Mouse (Mus musculus): ENCODE measurements at regions not wholly inside any gene's neighbourhood (a gene's known extent, or its start where the extent isn't known, plus 50 kb on each side); places are given as distances from the start of the nearest gene placed in this dataset.

DNA sequence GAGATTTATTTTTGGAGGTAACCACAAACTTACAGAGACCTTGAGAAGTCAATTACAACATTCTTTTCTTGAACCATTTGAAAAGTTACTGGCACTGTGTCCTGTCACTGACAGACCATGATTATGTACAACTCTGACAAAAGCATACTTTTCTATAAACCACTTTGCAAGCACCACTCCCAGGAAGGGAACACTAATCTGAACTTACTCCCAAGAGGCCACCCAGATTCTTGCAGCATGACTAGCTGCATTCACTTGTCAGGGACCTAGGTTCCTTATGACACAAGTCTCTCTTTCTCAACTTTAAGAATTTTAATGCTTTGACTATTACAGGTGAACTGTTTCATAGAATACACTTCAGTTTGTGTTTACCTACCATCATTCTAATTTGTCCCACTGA, 248.3 kb downstream of the 1190002N15Rik start:
- no peak for TF ChIP-seq POLR2A (IDR thresholded peaks at IDR 0.05; ENCODE audit: borderline replicate concordance, extremely low read depth, low read depth, low read length)
- TF ChIP-seq CTCF (IDR thresholded peaks at IDR 0.05; ENCODE audit: insufficient read depth, low read length) = no peak
